Mouse (Mus musculus): Measurements from ENCODE around the gene Mus81. TPM values are rescaled to one million over a fixed set of nuclear protein-coding genes. Genes with fewer than 3 reads are reported as not detected.

Mus81 gene
- polyA plus RNA-seq (2015; fragmentation: Nextera tagmentation; extraction: Ambion mirVana) = 14.0 and 16.4 TPM in 2 replicates

DNA sequence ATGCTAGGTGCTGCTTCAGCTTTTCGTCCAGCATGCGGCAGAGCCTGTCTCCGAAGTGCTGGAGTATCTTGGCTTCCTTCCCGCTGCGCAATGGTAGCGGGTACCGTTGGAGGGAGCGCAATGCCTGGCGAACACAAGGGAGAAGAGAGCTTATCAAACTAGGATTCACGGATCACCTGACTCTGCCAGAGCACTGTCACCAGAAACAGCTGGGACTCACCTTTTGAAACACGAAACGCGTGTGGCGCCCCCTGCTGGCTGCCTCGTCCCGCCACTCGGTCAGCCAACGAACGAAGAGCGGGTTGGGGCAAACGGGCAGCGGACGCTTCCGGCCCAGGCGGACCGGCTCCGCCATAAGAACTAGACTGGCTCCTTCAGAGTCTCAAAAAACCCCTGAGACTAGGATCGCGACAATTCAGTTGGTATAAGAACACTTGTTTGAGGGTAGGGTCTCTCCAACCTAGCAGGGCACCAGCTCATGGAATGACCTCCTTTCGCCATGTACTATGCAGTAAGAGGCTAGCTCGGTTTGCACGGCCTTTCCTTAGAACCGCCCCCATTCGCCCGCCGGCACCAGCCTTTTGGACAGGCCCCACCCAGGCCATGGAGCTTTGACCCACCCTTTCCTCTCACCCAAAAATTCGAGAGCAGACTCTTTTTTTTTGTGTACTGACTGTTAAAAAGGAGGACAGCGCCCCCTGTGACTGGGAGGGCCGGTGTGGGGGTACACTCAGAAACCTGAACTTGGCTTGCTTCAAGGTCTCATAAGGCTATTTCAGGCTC, at the start of gene Mus81:
Mus81 (minus strand) TSS at position 635 of the 783 bp plus-strand sequence.
- no peaks in the 10 kb centered on the region for H3K27me3 ChIP-seq
- ATAC-seq (ENCODE audit: insufficient read depth) = peak; percentile 74
- no peaks in the 10 kb centered on the region for H3K9me3 ChIP-seq (replicated peaks)
- H3K9ac ChIP-seq = peak within 1 kb of the TSS; percentile 76
- WGBS (ENCODE audit: insufficient replicate concordance) = under 1% methylated on average over 39 of the region's 39 CpGs
- peaks cover 63% of the 10 kb centered on the region for H3K4me1 ChIP-seq (replicated peaks)
- H3K4me2 ChIP-seq = peak within 1 kb of the TSS; percentile 97
- peaks cover 37% of the 10 kb centered on the region for H3K36me3 ChIP-seq (replicated peaks)
- H3K4me3 ChIP-seq (replicated peaks) = peak within 1 kb of the TSS; percentile 64
- peak within 1 kb of the TSS; percentile 99 for H3K27ac ChIP-seq (replicated peaks)

- Histone ChIP-seq H3K4me3 (replicated peaks) (no peak overlapping the region), H3K9ac (no peak overlapping the region), H3K4me2 (no peak overlapping the region), H3K36me3 (replicated peaks) (no peaks in the 10 kb centered on the region), H3K27ac (replicated peaks) (no peak overlapping the region), H3K27me3 (0 out of 2 replicates have a peak, but pooled peaks cover 3% of the 10 kb centered on the region), H3K9me3 (replicated peaks) (no peaks in the 10 kb centered on the region), H3K4me1 (replicated peaks) (peaks cover 13% of the 10 kb centered on the region)
- 51% methylated on average over 8 of the region's 8 CpGs for WGBS (ENCODE audit: insufficient replicate concordance)
- ATAC-seq (ENCODE audit: insufficient read depth) = no peak
Measured at GRCm38 (mm10) chr19:5532520-5532919, 44.3 kb upstream of the Mus81 start.

DNA sequence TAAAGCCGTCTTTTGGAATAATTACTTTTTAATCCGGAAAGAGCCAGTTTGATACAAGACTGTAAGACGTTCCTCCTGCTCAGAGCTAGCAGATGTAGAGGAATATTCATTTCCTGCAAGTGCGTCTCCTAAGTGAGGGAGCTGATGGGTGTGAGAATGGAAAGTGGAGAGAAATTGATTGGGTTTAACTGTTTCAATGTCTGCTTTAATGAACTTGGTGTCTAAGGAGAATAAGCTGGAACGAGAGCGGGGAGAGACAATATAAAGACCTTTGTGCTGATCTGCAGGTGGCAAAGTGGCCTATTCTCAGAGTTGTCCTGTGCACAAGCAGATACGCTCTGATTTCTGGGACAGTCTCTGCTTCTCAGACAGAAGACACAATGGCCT, 41.9 kb upstream of the Mus81 start:
- H3K27ac ChIP-seq (replicated peaks) = no peak overlapping the region
- no peaks in the 10 kb centered on the region for H3K36me3 ChIP-seq (replicated peaks)
- H3K27me3 ChIP-seq = 0 out of 2 replicates have a peak, but pooled peaks cover 3% of the 10 kb centered on the region
- H3K4me2 ChIP-seq = no peak overlapping the region
- WGBS (ENCODE audit: insufficient replicate concordance) = 67% methylated on average over 7 of the region's 7 CpGs
- no peak overlapping the region for H3K4me3 ChIP-seq (replicated peaks)
- no peak overlapping the region for H3K9ac ChIP-seq
- ATAC-seq (ENCODE audit: insufficient read depth) = no peak
- peaks cover 13% of the 10 kb centered on the region for H3K4me1 ChIP-seq (replicated peaks)
- no peaks in the 10 kb centered on the region for H3K9me3 ChIP-seq (replicated peaks)

- WGBS (ENCODE audit: insufficient replicate concordance) = 19% methylated on average over 20 of the region's 20 CpGs
- H3K4me2 ChIP-seq = peak overlapping the region; percentile 59
- ATAC-seq (ENCODE audit: insufficient read depth) = peak; percentile 94
Measured at GRCm38 (mm10) chr19:5529325-5530137, 41.3 kb upstream of the Mus81 start.

DNA sequence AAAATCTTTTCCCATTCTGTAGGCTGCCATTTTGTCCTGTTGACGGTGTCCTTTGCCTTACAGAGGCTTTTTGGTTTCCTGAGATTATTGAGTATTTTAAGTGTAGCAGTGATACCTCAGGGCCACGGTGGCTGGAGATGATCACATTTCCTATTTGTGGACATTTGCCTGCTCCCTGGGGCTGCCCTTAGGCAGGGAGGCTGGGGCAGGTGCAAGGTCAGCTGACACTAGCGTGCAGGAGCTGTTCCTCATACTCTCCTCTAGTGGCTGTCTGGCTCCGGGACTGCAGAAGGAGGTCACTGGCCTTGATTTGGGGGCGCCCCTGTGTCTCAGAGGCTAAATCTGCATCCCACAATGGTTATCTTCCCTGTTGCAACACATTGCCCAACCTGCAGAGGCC, 37.0 kb upstream of the Mus81 start:
- Histone ChIP-seq H3K9me3 (replicated peaks) (no peaks in the 10 kb centered on the region), H3K27ac (replicated peaks) (no peak overlapping the region), H3K36me3 (replicated peaks) (no peaks in the 10 kb centered on the region), H3K9ac (no peak overlapping the region), H3K4me1 (replicated peaks) (peaks cover 13% of the 10 kb centered on the region), H3K27me3 (0 out of 2 replicates have a peak, but pooled peaks cover 2% of the 10 kb centered on the region), H3K4me2 (no peak overlapping the region), H3K4me3 (replicated peaks) (no peak overlapping the region)
- no peak for ATAC-seq (ENCODE audit: insufficient read depth)
- 63% methylated on average over 5 of the region's 5 CpGs for WGBS (ENCODE audit: insufficient replicate concordance)

More at GRCm38 (mm10) chr19:5529325-5530137, 41.3 kb upstream of the Mus81 start:
- Histone ChIP-seq H3K4me1 (replicated peaks) (peaks cover 13% of the 10 kb centered on the region), H3K9ac (no peak overlapping the region), H3K27me3 (0 out of 2 replicates have a peak, but pooled peaks cover 3% of the 10 kb centered on the region), H3K36me3 (replicated peaks) (no peaks in the 10 kb centered on the region), H3K4me3 (replicated peaks) (peak overlapping the region; percentile 25), H3K27ac (replicated peaks) (no peak overlapping the region), H3K9me3 (replicated peaks) (no peaks in the 10 kb centered on the region)

GRCm38 (mm10) chr19:5518721-5519120, 30.5 kb upstream of the Mus81 start:
- Histone ChIP-seq H3K36me3 (replicated peaks) (no peaks in the 10 kb centered on the region), H3K4me3 (replicated peaks) (no peak overlapping the region), H3K4me1 (replicated peaks) (0 out of 2 replicates have a peak, but pooled peaks cover 2% of the 10 kb centered on the region), H3K9ac (no peak overlapping the region), H3K27me3 (no peaks in the 10 kb centered on the region), H3K4me2 (no peak overlapping the region), H3K9me3 (replicated peaks) (no peaks in the 10 kb centered on the region), H3K27ac (replicated peaks) (no peak overlapping the region)
- WGBS (ENCODE audit: insufficient replicate concordance) = 52% methylated on average over 3 of the region's 3 CpGs
- ATAC-seq (ENCODE audit: insufficient read depth) = no peak

GRCm38 (mm10) chr19:5516906-5517505, 28.8 kb upstream of the Mus81 start:
- no peak overlapping the region for H3K4me3 ChIP-seq (replicated peaks)

GRCm38 (mm10) chr19:5515840-5516777, 27.9 kb upstream of the Mus81 start:
- Histone ChIP-seq H3K4me1 (replicated peaks) (peaks cover 23% of the 10 kb centered on the region), H3K9me3 (replicated peaks) (no peaks in the 10 kb centered on the region), H3K9ac (no peak overlapping the region), H3K36me3 (replicated peaks) (no peaks in the 10 kb centered on the region), H3K27ac (replicated peaks) (no peak overlapping the region), H3K4me3 (replicated peaks) (no peak overlapping the region), H3K4me2 (no peak overlapping the region), H3K27me3 (no peaks in the 10 kb centered on the region)
- no peak for ATAC-seq (ENCODE audit: insufficient read depth)
- WGBS (ENCODE audit: insufficient replicate concordance) = 84% methylated on average over 7 of the region's 7 CpGs

More at GRCm38 (mm10) chr19:5516906-5517505, 28.8 kb upstream of the Mus81 start:
- Histone ChIP-seq H3K36me3 (replicated peaks) (no peaks in the 10 kb centered on the region), H3K27ac (replicated peaks) (no peak overlapping the region), H3K4me2 (no peak overlapping the region), H3K27me3 (no peaks in the 10 kb centered on the region), H3K9ac (no peak overlapping the region), H3K4me1 (replicated peaks) (peaks cover 14% of the 10 kb centered on the region), H3K9me3 (replicated peaks) (no peaks in the 10 kb centered on the region)
- ATAC-seq (ENCODE audit: insufficient read depth) = no peak
- 69% methylated on average over 8 of the region's 8 CpGs for whole genome bisulfite sequencing (ENCODE audit: insufficient replicate concordance)

DNA sequence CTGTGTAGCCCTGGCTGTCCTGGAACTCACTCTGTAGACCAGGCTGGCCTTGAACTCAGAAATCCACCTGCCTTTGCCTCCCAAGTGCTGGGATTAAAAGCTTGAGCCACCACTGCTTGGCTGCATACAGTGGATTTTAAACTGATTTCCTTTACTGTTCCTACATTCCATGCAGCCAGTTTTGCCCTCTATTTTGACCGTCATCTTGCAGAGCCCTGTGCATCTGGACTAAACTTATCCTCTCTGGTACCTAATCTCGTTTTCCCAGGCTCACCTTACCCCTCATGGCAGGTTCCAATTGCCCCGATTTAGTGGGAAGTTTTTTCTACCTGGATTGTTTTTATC, 24.8 kb upstream of the Mus81 start:
- Histone ChIP-seq H3K27me3 (no peaks in the 10 kb centered on the region), H3K4me1 (replicated peaks) (peaks cover 46% of the 10 kb centered on the region), H3K36me3 (replicated peaks) (no peaks in the 10 kb centered on the region), H3K27ac (replicated peaks) (no peak overlapping the region; the same call in 1 of the 2 replicates), H3K9me3 (replicated peaks) (no peaks in the 10 kb centered on the region), H3K4me3 (replicated peaks) (peak overlapping the region; percentile 68; the same call in 1 of the 2 replicates), H3K9ac (no peak overlapping the region), H3K4me2 (peak overlapping the region; percentile 98)
- ATAC-seq (ENCODE audit: insufficient read depth) = no peak
- 46% methylated on average over 3 of the region's 3 CpGs for WGBS (ENCODE audit: insufficient replicate concordance)

All from liver, embryonic 15.5 days (tissue).